Mouse (Mus musculus) large intestine, adult 2 months (tissue): ENCODE measurements around the gene Prkd3. TPM values are rescaled to one million over a fixed set of nuclear protein-coding genes. Genes with fewer than 3 reads are reported as not detected.

ENCODE experiments used
- DNase-seq: peaks from one replicate; pipeline ENCODE4 v3.0.0-alpha.2; 2012; ENCODE audit warnings: low read depth, low spot score
- WGBS: fragments of 180-500 bp; shearing (Covaris S2); methylation state at CpG from one replicate; pipeline ENCODE4 v1.1.7; 2018; 5-methylcytosine and 5-hydroxymethylcytosine counted together
- polyA plus RNA-seq: library from polyadenylated mRNA; depleted of rRNA; stranded (reverse); fragments of >200 nt; gene quantifications from 2 replicates; pipeline ENCODE4 v1.2.3, GENCODE M21; 2012; rRNA removed

The Prkd3 gene
- polyA plus RNA-seq, 1 experiment: 3.7 TPM

GRCm38 (mm10) chr17:78951225-78951624, 69.4 kb downstream of the Prkd3 start:
- no peak for DNase-seq
- 62% methylated on average over 5 of the region's 5 CpGs for WGBS

GRCm38 (mm10) chr17:78942579-78942978, 78.0 kb downstream of the Prkd3 start:
- no peak for DNase-seq
- 67% methylated on average over 11 of the region's 11 CpGs for WGBS

- WGBS: 91% methylated on average over 4 of the region's 4 CpGs
- DNase-seq: no peak
These were observed 81.7 kb downstream of the Prkd3 start for GRCm38 (mm10) chr17:78938927-78939326.

- no peak for DNase-seq
- 4% methylated on average over 26 of the region's 26 CpGs for WGBS
These were observed 83.3 kb downstream of the Prkd3 start for GRCm38 (mm10) chr17:78937229-78937853.

GRCm38 (mm10) chr17:78936466-78937228, 84.0 kb downstream of the Prkd3 start, which contains the start of the genes Cebpz and Ndufaf7:
Cebpz (minus strand) TSS chr17:78937066.
Ndufaf7 (plus strand) TSS chr17:78937136.
- WGBS: under 1% methylated on average over 45 of the region's 45 CpGs
- DNase-seq: peak; percentile 98

- DNase-seq: no peak
- 61% methylated on average over 2 of the region's 2 CpGs for WGBS
These were observed 84.8 kb downstream of the Prkd3 start for GRCm38 (mm10) chr17:78935857-78936256.

GRCm38 (mm10) chr17:78917696-78918095, 102.9 kb downstream of the Prkd3 start:
- DNase-seq: no peak
- WGBS: 56% methylated on average over 6 of the region's 6 CpGs

- under 1% methylated on average over 11 of the region's 11 CpGs for WGBS
- no peak for DNase-seq
These were observed 103.7 kb downstream of the Prkd3 start for GRCm38 (mm10) chr17:78916899-78917298.

GRCm38 (mm10) chr17:78916369-78916813, 104.2 kb downstream of the Prkd3 start, which contains the start of gene Cebpzos:
Cebpzos (plus strand) TSS chr17:78916500.
- under 1% methylated on average over 37 of the region's 37 CpGs for WGBS
- DNase-seq: peak; percentile 80

GRCm38 (mm10) chr17:78915772-78916171, 104.8 kb downstream of the Prkd3 start:
- no peak for DNase-seq
- WGBS: 52% methylated on average over 6 of the region's 6 CpGs

GRCm38 (mm10) chr17:78913921-78914320, 106.7 kb downstream of the Prkd3 start:
- 59% methylated on average over 3 of the region's 3 CpGs for WGBS
- no peak for DNase-seq

GRCm38 (mm10) chr17:78912861-78913281, 107.7 kb downstream of the Prkd3 start:
- DNase-seq: no peak
- WGBS: 32% methylated on average over 6 of the region's 6 CpGs

GRCm38 (mm10) chr17:78909374-78909773, 111.2 kb downstream of the Prkd3 start:
- 31% methylated on average over 2 of the region's 2 CpGs for WGBS
- no peak for DNase-seq

GRCm38 (mm10) chr17:78906892-78907291, 113.7 kb downstream of the Prkd3 start, which contains the start of gene Sult6b1:
Sult6b1 (minus strand) TSS chr17:78906992.
- WGBS: 83% methylated on average over 5 of the region's 5 CpGs
- DNase-seq: no peak

- no peak for DNase-seq
- WGBS: 69% methylated on average over 2 of the region's 2 CpGs
These were observed 117.5 kb downstream of the Prkd3 start for GRCm38 (mm10) chr17:78903158-78903557.

Other genes starting within 250 kb of the Prkd3 start
- gene Heatr5b, start 185.5 kb downstream of the Prkd3 start, polyA plus RNA-seq: 10.1 and 15.8 TPM in 2 replicates
- gene Gpatch11, start 185.2 kb downstream of the Prkd3 start, polyA plus RNA-seq: 6.2 TPM in 2 replicates
- 3.0 and 10.5 TPM in 2 replicates for gene Eif2ak2, start 138.2 kb downstream of the Prkd3 start, polyA plus RNA-seq
- not detected in 2 replicates for gene Sult6b1, start 113.8 kb downstream of the Prkd3 start, polyA plus RNA-seq
- gene Cebpzos, start 104.3 kb downstream of the Prkd3 start, polyA plus RNA-seq: 8.6 and 8.8 TPM in 2 replicates
- 3.2 and 3.4 TPM in 2 replicates for gene Cebpz, start 83.8 kb downstream of the Prkd3 start, polyA plus RNA-seq
- 7.6 and 10.9 TPM in 2 replicates for gene Ndufaf7, start 83.7 kb downstream of the Prkd3 start, polyA plus RNA-seq
- gene Qpct, start 31.1 kb upstream of the Prkd3 start, polyA plus RNA-seq: 7.5 and 7.6 TPM in 2 replicates